Mouse (Mus musculus) stomach, embryonic 14.5 days (tissue): ENCODE measurements at regions not wholly inside any gene's neighbourhood (a gene's known extent, or its start where the extent isn't known, plus 50 kb on each side); places are given as distances from the start of the nearest gene placed in this dataset.

Source experiments
- ATAC-seq: fragments of 200-750 bp; cut with Nextera tagmentation; 2 replicates; pipeline ENCODE4 v1.8.0; 2017; ENCODE audit warnings: low read depth, moderate TSS enrichment; ENCODE audit not compliant: insufficient number of reproducible peaks, insufficient read depth, low FRiP score
- H3K27ac ChIP-seq: fragments of 300-500 bp; sonication (generic); 2 replicates; pipeline ENCODE4 v1.5.1; 2014; ENCODE audit warnings: mild to moderate bottlenecking, low read length, moderate library complexity, mixed read lengths
- H3K27me3 ChIP-seq: fragments of 300-500 bp; sonication (generic); 2 replicates; pipeline ENCODE4 v1.6.1; 2014; ENCODE audit warnings: low read length, control low read depth, mixed read lengths; ENCODE audit not compliant: control insufficient read depth, insufficient read depth
- H3K36me3 ChIP-seq: fragments of 300-500 bp; sonication (generic); 2 replicates; pipeline ENCODE4 v1.6.1; 2014; ENCODE audit warnings: mild to moderate bottlenecking, control low read depth, low read length, moderate library complexity, mixed read lengths; ENCODE audit not compliant: control insufficient read depth, insufficient read depth
- H3K4me1 ChIP-seq: fragments of 300-500 bp; sonication (generic); 2 replicates; pipeline ENCODE4 v1.6.1; 2014; ENCODE audit warnings: low read length, control low read depth, mixed read lengths; ENCODE audit not compliant: control insufficient read depth, insufficient read depth
- H3K4me2 ChIP-seq: fragments of 300-500 bp; sonication (generic); replicated peaks from 2 replicates; pipeline ENCODE4 v1.6.1; 2014; ENCODE audit warnings: low read depth, low read length, control low read depth
- H3K4me3 ChIP-seq: fragments of 300-500 bp; sonication (generic); 2 replicates; pipeline ENCODE4 v1.5.1; 2014; ENCODE audit warnings: low read depth, low read length, control low read depth
- H3K9ac ChIP-seq: fragments of 300-500 bp; sonication (generic); replicated peaks from 2 replicates; pipeline ENCODE4 v1.6.1; 2014; ENCODE audit warnings: low read depth, mild to moderate bottlenecking, control low read depth, low read length, moderate library complexity, mixed read lengths
- H3K9me3 ChIP-seq: fragments of 300-500 bp; sonication (generic); 2 replicates; pipeline ENCODE4 v1.6.1; 2016; ENCODE audit warnings: low read depth, low read length, control low read depth; ENCODE audit not compliant: control insufficient read depth
- WGBS: fragments of 180-500 bp; shearing (Covaris S2); extraction: QIAGEN DNeasy Blood & Tissue Kit; methylation state at CpG from one replicate; pipeline ENCODE4 v1.1.7; 2014; 5-methylcytosine and 5-hydroxymethylcytosine counted together

DNA sequence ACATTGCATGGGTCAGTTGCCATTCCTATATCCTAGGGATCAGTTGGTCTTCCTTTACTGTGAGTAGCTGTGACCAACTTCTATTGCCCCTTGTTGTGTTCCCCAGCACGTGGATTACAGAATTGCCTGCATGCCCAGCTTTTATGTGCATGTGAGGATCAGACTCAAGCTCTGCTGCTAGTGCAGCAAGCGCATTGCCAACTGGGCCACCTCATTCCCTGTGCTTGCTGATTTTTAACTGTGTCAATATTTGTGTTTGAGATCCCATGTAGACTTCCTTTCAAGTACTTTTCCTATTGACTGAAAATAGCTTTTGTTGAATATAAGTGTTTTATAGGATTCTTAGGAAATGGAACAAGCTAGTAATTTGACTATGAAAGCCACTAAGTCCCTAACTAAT, 1526.5 kb upstream of the Tenm2 start:
- Histone ChIP-seq H3K36me3 (no peaks in the 10 kb centered on the region), H3K4me3 (no peak overlapping the region), H3K9ac (no peak overlapping the region), H3K27me3 (no peaks in the 10 kb centered on the region), H3K4me2 (no peak overlapping the region), H3K9me3 (no peaks in the 10 kb centered on the region), H3K27ac (no peak overlapping the region), H3K4me1 (no peaks in the 10 kb centered on the region)
- no peak for ATAC-seq
- WGBS, result 66% methylated on average over 2 of the region's 2 CpGs

DNA sequence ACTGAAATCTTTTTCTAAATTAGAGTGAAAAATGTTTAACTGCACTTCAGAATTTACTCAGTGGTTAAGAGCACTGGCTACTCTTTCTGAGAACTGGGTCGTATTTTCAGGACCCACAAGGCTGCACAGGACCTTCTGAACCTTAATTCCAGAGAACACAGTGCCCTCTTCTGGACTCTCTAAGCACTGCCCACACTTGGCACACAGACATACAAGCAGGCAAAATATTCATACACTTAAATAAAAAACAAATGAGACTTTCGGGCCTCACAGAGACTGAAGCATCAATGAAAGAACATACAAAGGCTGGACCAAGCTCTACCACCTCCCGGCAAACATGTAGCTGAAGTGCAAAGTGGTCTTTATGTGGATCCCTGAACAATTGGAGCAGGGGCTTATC, 1511.8 kb upstream of the Tenm2 start:
- Histone ChIP-seq H3K36me3 (no peaks in the 10 kb centered on the region), H3K4me1 (no peaks in the 10 kb centered on the region), H3K9ac (no peak overlapping the region), H3K4me2 (no peak overlapping the region), H3K9me3 (no peaks in the 10 kb centered on the region), H3K4me3 (no peak overlapping the region), H3K27ac (no peak overlapping the region), H3K27me3 (no peaks in the 10 kb centered on the region)
- 49% methylated on average over 3 of the region's 3 CpGs for WGBS
- no peak for ATAC-seq

DNA sequence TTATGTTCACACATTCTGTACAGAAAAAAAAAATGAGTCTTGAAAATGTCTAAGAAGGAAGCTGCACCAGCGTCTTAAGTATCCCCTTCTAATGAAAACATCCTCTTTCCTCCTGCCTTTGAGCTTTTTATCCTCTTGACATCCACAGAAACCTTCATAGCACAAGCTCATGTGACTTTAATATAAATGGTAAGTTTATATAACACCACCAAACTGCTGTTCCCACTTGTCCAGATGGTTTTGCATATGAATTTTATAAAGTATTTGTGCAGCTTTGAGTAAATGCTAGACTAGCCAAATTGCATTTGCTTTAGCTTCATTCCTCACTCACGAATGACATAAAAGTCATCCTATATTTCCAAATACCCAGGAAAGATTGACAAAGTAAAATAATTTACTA, 1493.3 kb upstream of the Tenm2 start:
- ATAC-seq, result no peak
- Histone ChIP-seq H3K9me3 (no peaks in the 10 kb centered on the region), H3K4me1 (no peaks in the 10 kb centered on the region), H3K36me3 (no peaks in the 10 kb centered on the region), H3K4me2 (no peak overlapping the region), H3K27ac (no peak overlapping the region), H3K4me3 (no peak overlapping the region), H3K27me3 (no peaks in the 10 kb centered on the region), H3K9ac (no peak overlapping the region)
- 45% methylated on average over 2 of the region's 2 CpGs for WGBS

GRCm38 (mm10) chr11:38715697-38716096, 1479.9 kb upstream of the Tenm2 start:
- Histone ChIP-seq H3K27me3 (no peaks in the 10 kb centered on the region), H3K36me3 (no peaks in the 10 kb centered on the region), H3K4me1 (no peaks in the 10 kb centered on the region), H3K27ac (no peak overlapping the region), H3K4me2 (no peak overlapping the region), H3K9me3 (0 out of 2 replicates have a peak, but pooled peaks cover under 1% of the 10 kb centered on the region), H3K9ac (no peak overlapping the region), H3K4me3 (no peak overlapping the region)
- WGBS, result 64% methylated on average over 3 of the region's 3 CpGs
- no peak for ATAC-seq

DNA sequence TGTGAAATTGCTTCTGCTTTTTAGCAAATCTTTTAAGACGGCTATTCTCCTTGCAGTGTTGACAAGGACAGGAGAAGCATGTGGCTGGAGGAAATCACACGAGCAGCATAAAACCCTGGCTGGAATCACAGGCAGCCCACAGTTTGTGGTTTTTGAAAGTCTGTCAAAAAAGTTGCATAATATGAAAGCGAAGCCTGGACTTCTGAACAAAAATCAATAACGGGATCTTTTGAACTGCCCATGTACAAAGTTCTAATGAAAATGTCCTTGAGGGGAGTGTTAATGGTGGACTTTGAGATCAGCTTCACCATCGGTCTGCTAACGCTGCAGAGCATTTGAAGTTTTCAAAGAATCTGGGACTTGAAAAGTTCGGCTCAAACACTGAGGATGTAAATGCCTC, 1445.5 kb upstream of the Tenm2 start:
- ATAC-seq, result no peak
- Histone ChIP-seq H3K4me1 (no peaks in the 10 kb centered on the region), H3K36me3 (no peaks in the 10 kb centered on the region), H3K27me3 (no peaks in the 10 kb centered on the region), H3K9me3 (no peaks in the 10 kb centered on the region), H3K9ac (no peak overlapping the region), H3K27ac (no peak overlapping the region), H3K4me3 (no peak overlapping the region), H3K4me2 (no peak overlapping the region)
- 60% methylated on average over 7 of the region's 7 CpGs for WGBS

- H3K4me2 ChIP-seq, result no peak overlapping the region
- ATAC-seq, result no peak
- no peak overlapping the region for H3K4me3 ChIP-seq
- H3K27me3 ChIP-seq, result no peaks in the 10 kb centered on the region
- no peaks in the 10 kb centered on the region for H3K36me3 ChIP-seq
- H3K27ac ChIP-seq, result no peak overlapping the region
- no peaks in the 10 kb centered on the region for H3K9me3 ChIP-seq
- 26% methylated on average over 5 of the region's 5 CpGs for WGBS
- no peaks in the 10 kb centered on the region for H3K4me1 ChIP-seq
- no peak overlapping the region for H3K9ac ChIP-seq
Measured at GRCm38 (mm10) chr11:38673367-38674056, 1437.7 kb upstream of the Tenm2 start.
